Mouse (Mus musculus) ES-Bruce4 (cell line): ENCODE data around the gene Cd37. TPM values are rescaled to one million over a fixed set of nuclear protein-coding genes. Genes with fewer than 3 reads are reported as not detected.

Experiments used
- H3K27ac ChIP-seq: 2 replicates; pipeline ENCODE4 v1.5.1; 2012; ENCODE audit warnings: low read length, inconsistent platforms; ENCODE audit not compliant: insufficient read depth
- H3K27me3 ChIP-seq: 2 replicates; pipeline ENCODE4 v1.6.1; 2012; ENCODE audit warnings: mild to moderate bottlenecking, low read length, inconsistent platforms; ENCODE audit not compliant: control insufficient read depth, poor library complexity, insufficient read depth, severe bottlenecking
- H3K36me3 ChIP-seq: 2 replicates; pipeline ENCODE4 v1.6.1; 2012; ENCODE audit warnings: inconsistent platforms, mild to moderate bottlenecking, low read length, moderate library complexity; ENCODE audit not compliant: control insufficient read depth, poor library complexity, insufficient read depth, severe bottlenecking
- H3K4me1 ChIP-seq: one replicate; pipeline ENCODE4 v1.8.1; 2011; ENCODE audit warnings: low read length; ENCODE audit not compliant: control insufficient read depth, insufficient read depth
- H3K4me3 ChIP-seq: 2 replicates; pipeline ENCODE4 v1.5.1; 2011; ENCODE audit warnings: low read depth, mild to moderate bottlenecking, low read length
- H3K9ac ChIP-seq: 2 replicates; pipeline ENCODE4 v1.6.1; 2012; ENCODE audit warnings: low read depth, mild to moderate bottlenecking, inconsistent platforms; ENCODE audit not compliant: poor library complexity, severe bottlenecking
- H3K9me3 ChIP-seq: replicated peaks from 2 replicates; pipeline ENCODE4 v1.6.1; 2012; ENCODE audit warnings: mild to moderate bottlenecking, low read length, inconsistent platforms; ENCODE audit not compliant: control insufficient read depth, poor library complexity, insufficient read depth, severe bottlenecking
- CTCF ChIP-seq: IDR thresholded peaks from one replicate; pipeline ENCODE4 v1.8.1; 2011; ENCODE audit warnings: low read depth, low read length
- EP300 ChIP-seq: IDR thresholded peaks from 2 replicates; pipeline ENCODE4 v1.6.1; 2011; ENCODE audit warnings: low read depth, low read length; ENCODE audit not compliant: insufficient read depth
- POLR2A ChIP-seq: IDR thresholded peaks from one replicate; pipeline ENCODE4 v1.8.1; 2011; ENCODE audit warnings: low read length; ENCODE audit not compliant: insufficient read depth
- polyA plus RNA-seq: library from polyadenylated mRNA; stranded (reverse); fragments of >200 nt; gene quantifications from 2 replicates; pipeline ENCODE4 v1.2.4, GENCODE M21; 2011; ENCODE audit warnings: low read depth; ENCODE audit not compliant: missing spikeins, insufficient read depth, insufficient read length

Cd37 gene
- polyA plus RNA-seq, 1 experiment: 3.4 TPM

- Histone ChIP-seq H3K36me3 (0 out of 2 replicates have a peak, but pooled peaks cover 5% of the 10 kb centered on the region), H3K9me3 (no peaks in the 10 kb centered on the region), H3K27me3 (no peaks in the 10 kb centered on the region), H3K9ac (peak overlapping the region; percentile 4; the same call in 1 of the 2 replicates), H3K4me3 (peak overlapping the region; percentile 51), H3K27ac (peak overlapping the region; percentile 10), H3K4me1 (peaks cover 2% of the 10 kb centered on the region)
- no peak for TF ChIP-seq POLR2A
- TF ChIP-seq EP300: no peak
- TF ChIP-seq CTCF: no peak
These were observed 3.2 kb downstream of the Cd37 start for GRCm38 (mm10) chr7:45235656-45236180.

- Histone ChIP-seq H3K4me3 (peak overlapping the region; percentile 51), H3K9me3 (no peaks in the 10 kb centered on the region), H3K27ac (peak overlapping the region; percentile 21), H3K9ac (peak overlapping the region; percentile 4; the same call in 1 of the 2 replicates), H3K27me3 (no peaks in the 10 kb centered on the region), H3K4me1 (peaks cover 2% of the 10 kb centered on the region), H3K36me3 (0 out of 2 replicates have a peak, but pooled peaks cover 5% of the 10 kb centered on the region)
- TF ChIP-seq EP300 (no peak), POLR2A (peak; percentile 87)
These were observed 3.9 kb downstream of the Cd37 start for GRCm38 (mm10) chr7:45234922-45235571.

DNA sequence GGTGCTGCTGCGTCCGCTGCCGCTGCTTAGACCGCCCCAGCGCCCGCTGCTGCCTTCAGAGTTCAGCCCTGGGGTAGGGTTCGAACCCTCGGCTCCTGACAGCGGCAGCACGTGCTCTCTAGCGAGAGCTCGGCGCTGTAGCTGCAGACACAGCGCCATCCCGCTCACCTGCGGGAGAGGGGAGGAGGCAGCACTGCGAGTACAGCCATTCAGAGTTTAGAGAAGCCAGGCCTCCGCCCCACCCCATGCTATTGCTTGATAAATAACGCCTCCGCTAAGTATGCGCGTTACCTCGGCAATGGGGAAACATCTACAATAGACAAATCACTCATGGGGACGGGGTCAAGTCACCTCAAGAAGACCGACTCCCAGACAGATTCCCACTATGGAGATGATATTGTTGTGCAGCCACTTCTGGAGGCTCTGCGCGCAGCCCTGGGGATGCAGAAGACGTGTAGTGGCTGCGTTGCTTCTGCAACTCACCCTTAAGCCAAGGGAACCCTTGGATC, 4.5 kb downstream of the Cd37 start:
- H3K4me3 ChIP-seq: peak overlapping the region; percentile 48
- H3K27me3 ChIP-seq: no peaks in the 10 kb centered on the region
- H3K4me1 ChIP-seq: peaks cover 4% of the 10 kb centered on the region
- 0 out of 2 replicates have a peak, but pooled peaks have one; percentile 33 for TF ChIP-seq EP300
- TF ChIP-seq POLR2A: no peak
- peak overlapping the region; percentile 16; the same call in 1 of the 2 replicates for H3K9ac ChIP-seq
- 0 out of 2 replicates have a peak, but pooled peaks cover 5% of the 10 kb centered on the region for H3K36me3 ChIP-seq
- no peaks in the 10 kb centered on the region for H3K9me3 ChIP-seq
- peak overlapping the region; percentile 21 for H3K27ac ChIP-seq

DNA sequence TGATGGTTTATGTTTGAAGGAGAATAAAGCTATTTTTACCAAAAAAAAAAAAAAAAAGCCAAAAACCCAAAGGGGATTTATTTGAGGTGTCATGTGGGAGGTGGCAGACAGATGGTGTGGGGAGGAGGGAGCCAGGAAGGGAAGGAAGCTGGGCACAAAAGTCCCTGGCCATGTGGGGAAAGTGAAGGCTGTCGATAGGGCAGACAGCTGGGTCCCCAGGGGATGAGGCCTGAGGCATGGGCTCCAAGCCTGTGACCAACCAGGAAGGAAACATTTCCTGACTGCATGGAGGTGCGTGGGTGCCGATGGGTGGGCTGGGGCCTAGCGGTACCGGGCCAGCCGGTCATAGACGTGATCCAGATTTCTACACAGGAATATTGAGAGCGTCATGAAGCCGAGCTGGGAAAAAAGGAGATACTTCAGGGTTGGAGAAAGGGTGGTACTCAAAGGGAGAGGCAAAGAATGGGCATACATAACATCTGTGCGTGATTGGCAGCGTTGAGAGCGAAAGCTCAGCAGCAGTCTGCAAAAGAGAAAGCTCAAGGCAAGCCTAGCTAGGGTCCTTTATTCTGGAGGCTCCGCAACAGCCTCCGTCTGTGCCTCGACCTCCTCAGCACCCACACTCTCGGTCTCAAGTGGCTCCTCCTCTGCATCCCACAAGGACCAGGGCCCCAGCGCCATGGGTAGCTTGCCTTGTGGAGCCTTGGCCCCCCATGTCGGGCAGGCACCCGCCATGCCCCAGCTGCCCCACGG, 5.2 kb downstream of the Cd37 start:
- H3K36me3 ChIP-seq: 0 out of 2 replicates have a peak, but pooled peaks cover 5% of the 10 kb centered on the region
- H3K4me1 ChIP-seq: peaks cover 7% of the 10 kb centered on the region
- H3K27me3 ChIP-seq: no peaks in the 10 kb centered on the region
- no peak for TF ChIP-seq POLR2A
- no peak for TF ChIP-seq CTCF
- no peak for TF ChIP-seq EP300
- no peaks in the 10 kb centered on the region for H3K9me3 ChIP-seq
- peak overlapping the region; percentile 48 for H3K4me3 ChIP-seq
- H3K9ac ChIP-seq: peak overlapping the region; percentile 16; the same call in 1 of the 2 replicates
- H3K27ac ChIP-seq: no peak overlapping the region

DNA sequence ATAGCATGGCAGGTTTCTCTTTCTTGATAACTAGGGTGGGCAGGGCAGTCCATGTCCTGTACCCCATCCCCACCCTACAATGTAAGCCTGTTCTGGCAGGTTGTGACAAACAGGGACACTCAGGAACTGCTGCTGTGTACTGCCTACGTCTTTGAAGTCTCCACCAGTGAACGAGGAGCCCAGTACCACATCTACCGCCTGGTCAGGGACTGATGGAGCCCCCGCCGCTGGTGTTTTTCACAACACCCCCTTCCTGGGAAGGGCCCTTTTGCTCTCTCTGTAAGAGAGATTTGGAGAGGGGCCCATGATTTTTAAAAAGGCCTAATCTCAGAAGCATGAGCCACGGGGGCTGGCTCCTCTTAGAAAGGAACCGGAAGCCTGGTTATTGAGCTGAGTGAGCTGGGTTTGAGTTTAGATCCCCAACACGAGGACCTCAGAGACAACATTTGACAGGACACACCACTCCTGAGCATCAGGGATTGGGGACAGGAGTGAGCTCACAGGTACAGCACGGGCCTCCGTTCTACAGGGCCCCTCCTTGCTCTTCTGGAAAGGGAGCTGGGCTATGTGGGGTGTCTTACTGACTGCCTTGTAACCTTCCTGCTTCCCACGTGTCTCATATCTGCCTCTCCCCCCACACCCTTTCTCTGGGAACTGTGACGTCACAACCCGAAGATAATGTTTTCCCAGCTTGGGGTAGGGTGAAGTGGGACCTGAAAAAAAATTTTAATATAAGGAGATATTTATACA, 6.0 kb downstream of the Cd37 start:
- Histone ChIP-seq H3K36me3 (0 out of 2 replicates have a peak, but pooled peaks cover 5% of the 10 kb centered on the region), H3K4me3 (no peak overlapping the region)
- TF ChIP-seq EP300 (no peak), CTCF (no peak), POLR2A (no peak)

More for the DNA sequence above, 6.0 kb downstream of the Cd37 start:
- peaks cover 8% of the 10 kb centered on the region for H3K4me1 ChIP-seq
- H3K9ac ChIP-seq: no peak overlapping the region
- H3K27me3 ChIP-seq: no peaks in the 10 kb centered on the region
- no peaks in the 10 kb centered on the region for H3K9me3 ChIP-seq
- H3K27ac ChIP-seq: no peak overlapping the region
